Mouse (Mus musculus): ENCODE measurements at regions not wholly inside any gene's neighbourhood (a gene's known extent, or its start where the extent isn't known, plus 50 kb on each side); places are given as distances from the start of the nearest gene placed in this dataset.
"Not testable (repeated sequence)": the region's sequence is repeated elsewhere in the genome, so short reads cannot be mapped to it uniquely, and the experiment has no call there.

DNA sequence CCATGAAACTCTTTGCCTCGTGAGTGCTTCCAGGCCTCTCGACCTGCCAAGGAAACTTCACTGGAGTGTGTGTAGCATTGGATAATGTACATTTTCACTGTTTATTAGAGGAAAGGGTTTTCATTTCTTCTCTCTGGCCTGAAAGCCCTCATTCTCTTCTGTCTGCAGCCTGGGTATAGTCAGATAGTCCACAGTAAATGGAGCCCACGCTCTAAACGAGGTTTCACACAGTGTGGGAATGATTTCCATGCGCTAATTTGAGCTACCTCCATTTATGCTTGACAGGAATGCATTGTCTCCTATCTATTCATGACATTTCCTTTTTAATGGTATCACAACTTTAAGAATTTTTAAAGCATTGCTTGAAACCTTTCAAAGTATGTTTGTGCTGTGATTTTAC is 180.8 kb upstream of the Pfkp start:
- no peaks in the 10 kb centered on the region for H3K36me3 ChIP-seq (ENCODE audit: control insufficient read depth, insufficient read depth, low read length)
- no peak overlapping the region for H3K4me3 ChIP-seq (ENCODE audit: low read depth, low read length)
- ATAC-seq (ENCODE audit: insufficient number of reproducible peaks, insufficient read depth, low FRiP score, low read depth): no peak
- H3K4me2 ChIP-seq (replicated peaks; ENCODE audit: low read depth, low read length): no peak overlapping the region
- H3K9ac ChIP-seq (replicated peaks; ENCODE audit: low read depth, low read length): no peak overlapping the region
- H3K27ac ChIP-seq (ENCODE audit: low read length): no peak overlapping the region
- no peaks in the 10 kb centered on the region for H3K9me3 ChIP-seq (ENCODE audit: control insufficient read depth, low read depth, low read length)
- no peaks in the 10 kb centered on the region for H3K4me1 ChIP-seq (ENCODE audit: control insufficient read depth, insufficient read depth, low read length)
- no peaks in the 10 kb centered on the region for H3K27me3 ChIP-seq (ENCODE audit: control insufficient read depth, insufficient read depth, low read length)
- WGBS: 89% methylated on average over 5 of the region's 5 CpGs

DNA sequence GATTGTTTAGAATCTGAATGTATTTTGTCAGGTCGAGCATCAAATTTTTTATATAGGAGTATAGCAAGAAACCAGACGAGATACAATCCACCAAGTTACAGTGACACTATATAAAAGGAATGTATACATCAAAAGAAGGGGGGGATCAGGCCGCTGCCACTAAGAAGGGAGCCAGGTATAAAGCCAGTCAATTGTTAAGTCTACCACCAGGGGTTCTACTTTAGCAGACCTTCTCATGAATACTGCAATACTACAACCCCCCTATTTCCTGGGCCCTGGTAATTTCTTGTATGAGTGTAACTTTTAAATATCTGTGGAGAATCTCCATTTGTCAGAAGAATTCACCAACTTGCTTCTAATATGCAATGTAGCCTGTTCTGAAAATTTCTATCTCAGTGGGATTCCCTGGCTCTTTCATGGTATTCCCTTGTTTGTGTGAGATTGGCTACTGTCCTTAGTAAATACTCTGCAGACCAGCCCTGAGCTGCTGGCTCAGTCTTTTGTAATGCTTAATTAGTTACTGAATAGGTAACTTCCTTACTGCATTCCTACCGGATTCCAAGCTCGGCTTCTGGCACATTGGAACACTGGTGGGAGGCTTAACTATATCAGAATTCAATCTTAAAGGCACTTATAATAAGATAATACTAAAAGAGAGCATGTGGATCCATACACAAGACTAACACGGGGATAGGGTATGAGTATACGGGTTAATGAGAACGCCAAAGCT is 180.2 kb upstream of the Pfkp start:
- H3K4me2 ChIP-seq (replicated peaks; ENCODE audit: low read depth, low read length); H3K9ac ChIP-seq (replicated peaks; ENCODE audit: low read depth, low read length); H3K4me1 ChIP-seq (ENCODE audit: control insufficient read depth, insufficient read depth, low read length); ATAC-seq (ENCODE audit: insufficient number of reproducible peaks, insufficient read depth, low FRiP score, low read depth); H3K9me3 ChIP-seq (ENCODE audit: control insufficient read depth, low read depth, low read length); H3K36me3 ChIP-seq (ENCODE audit: control insufficient read depth, insufficient read depth, low read length); H3K4me3 ChIP-seq (ENCODE audit: low read depth, low read length); H3K27me3 ChIP-seq (ENCODE audit: control insufficient read depth, insufficient read depth, low read length); H3K27ac ChIP-seq (ENCODE audit: low read length): not testable (repeated sequence)
- 88% methylated on average over 8 of the region's 8 CpGs for WGBS

DNA sequence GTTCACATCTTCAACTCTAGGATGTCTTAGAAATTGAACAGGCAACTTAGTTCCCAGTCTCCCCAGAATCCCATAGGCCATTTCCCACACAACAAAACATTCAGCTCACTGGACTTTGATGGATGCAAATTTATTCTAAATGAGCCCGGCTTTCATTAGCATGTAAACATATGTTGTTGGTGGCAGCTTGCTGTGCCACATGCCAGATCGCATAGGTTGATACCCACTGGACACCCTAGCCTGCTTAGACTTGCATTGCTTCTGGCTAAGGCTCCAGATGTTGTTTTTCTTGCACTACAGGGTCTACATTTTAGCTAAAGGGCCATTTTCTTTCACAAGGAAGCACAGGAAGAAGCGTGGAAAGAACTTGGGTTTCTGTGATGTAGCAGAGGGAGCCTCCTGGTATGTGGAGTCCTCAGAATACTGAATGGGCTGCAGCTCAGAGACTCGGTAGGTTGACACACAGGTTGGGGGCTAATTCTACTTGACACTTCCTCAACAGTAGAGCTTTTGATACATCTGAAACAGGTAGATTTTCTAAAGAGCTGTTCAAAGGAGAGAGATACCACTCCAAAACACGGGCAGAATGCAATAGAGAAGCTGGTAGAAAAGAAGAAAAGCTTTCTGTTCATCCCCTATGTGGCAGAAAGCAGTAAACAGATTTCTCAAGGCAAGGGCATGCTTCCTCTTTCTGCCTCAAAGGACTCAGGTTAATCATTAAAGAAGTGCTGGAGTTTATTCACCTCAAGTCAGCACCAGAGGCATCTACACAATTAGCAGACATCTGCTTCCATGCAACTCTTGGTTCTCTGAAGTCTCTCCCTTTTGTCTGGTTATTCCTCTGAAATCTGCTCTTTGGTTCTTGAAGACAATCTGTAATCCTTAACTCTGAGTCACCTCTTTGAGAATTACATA is 153.9 kb upstream of the Pfkp start:
- Histone ChIP-seq H3K36me3 (ENCODE audit: control insufficient read depth, insufficient read depth, low read length) (no peaks in the 10 kb centered on the region), H3K9me3 (ENCODE audit: control insufficient read depth, low read depth, low read length) (no peaks in the 10 kb centered on the region), H3K27me3 (ENCODE audit: control insufficient read depth, insufficient read depth, low read length) (no peaks in the 10 kb centered on the region), H3K4me3 (ENCODE audit: low read depth, low read length) (no peak overlapping the region), H3K4me1 (ENCODE audit: control insufficient read depth, insufficient read depth, low read length) (no peaks in the 10 kb centered on the region), H3K9ac (replicated peaks; ENCODE audit: low read depth, low read length) (no peak overlapping the region), H3K4me2 (replicated peaks; ENCODE audit: low read depth, low read length) (no peak overlapping the region), H3K27ac (ENCODE audit: low read length) (no peak overlapping the region)
- no peak for ATAC-seq (ENCODE audit: insufficient number of reproducible peaks, insufficient read depth, low FRiP score, low read depth)
- 66% methylated on average over 5 of the region's 5 CpGs for WGBS

DNA sequence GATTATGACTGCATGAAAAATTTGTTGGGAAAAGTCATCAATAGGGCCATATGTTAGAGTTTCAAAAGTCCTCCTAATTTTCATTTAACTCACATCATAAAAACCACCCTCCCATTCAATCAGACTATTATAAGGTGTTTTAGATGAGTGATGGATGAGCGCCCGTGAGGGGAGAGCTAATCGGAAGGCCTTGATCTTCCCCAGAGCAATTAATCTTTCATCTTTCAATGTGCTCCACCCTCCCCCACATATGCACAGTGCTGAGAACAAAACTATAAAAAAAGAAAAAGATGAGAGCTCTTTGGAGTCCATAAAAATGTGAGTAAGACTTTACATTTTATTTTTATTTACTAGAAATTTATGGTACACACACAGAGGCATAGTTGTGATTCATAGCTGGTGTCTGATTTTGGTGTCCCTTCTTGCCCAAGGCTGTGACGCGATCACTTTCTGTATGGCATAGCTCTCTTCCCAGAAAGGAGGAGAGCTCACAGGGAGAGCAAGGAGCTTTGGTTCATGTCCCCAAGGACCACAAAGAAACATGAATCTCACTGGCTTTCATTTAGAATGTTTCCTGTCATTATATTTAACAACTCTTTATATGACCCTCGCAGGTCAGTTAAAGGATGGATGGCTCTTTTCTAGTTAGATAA is 119.5 kb upstream of the Pfkp start:
- Histone ChIP-seq H3K9ac (replicated peaks; ENCODE audit: low read depth, low read length) (no peak overlapping the region), H3K4me1 (ENCODE audit: control insufficient read depth, insufficient read depth, low read length) (no peaks in the 10 kb centered on the region), H3K27me3 (ENCODE audit: control insufficient read depth, insufficient read depth, low read length) (no peaks in the 10 kb centered on the region), H3K27ac (ENCODE audit: low read length) (no peak overlapping the region), H3K36me3 (ENCODE audit: control insufficient read depth, insufficient read depth, low read length) (no peaks in the 10 kb centered on the region), H3K4me3 (ENCODE audit: low read depth, low read length) (no peak overlapping the region), H3K4me2 (replicated peaks; ENCODE audit: low read depth, low read length) (no peak overlapping the region), H3K9me3 (ENCODE audit: control insufficient read depth, low read depth, low read length) (no peaks in the 10 kb centered on the region)
- WGBS: 63% methylated on average over 6 of the region's 6 CpGs
- ATAC-seq (ENCODE audit: insufficient number of reproducible peaks, insufficient read depth, low FRiP score, low read depth): no peak

DNA sequence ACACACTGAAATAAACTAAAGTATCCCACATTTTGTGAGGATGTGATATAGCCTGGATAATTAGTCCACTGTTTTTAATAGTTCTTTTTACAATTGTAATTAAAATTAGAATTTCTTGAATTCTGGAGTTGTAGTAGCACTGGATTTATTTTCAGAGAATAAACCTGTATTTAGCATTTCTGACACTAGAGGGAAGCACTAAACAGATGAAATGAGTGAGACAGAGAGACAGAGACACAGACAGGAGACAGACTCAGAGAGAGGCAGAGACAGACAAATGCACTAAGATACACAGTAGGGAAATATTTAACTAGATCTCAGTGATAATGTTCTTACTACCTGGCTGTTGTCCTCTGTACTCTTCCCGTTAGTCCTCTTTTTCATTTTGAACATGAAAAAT is 108.6 kb upstream of the Pfkp start:
- Histone ChIP-seq H3K9ac (replicated peaks; ENCODE audit: low read depth, low read length) (no peak overlapping the region), H3K9me3 (ENCODE audit: control insufficient read depth, low read depth, low read length) (no peaks in the 10 kb centered on the region), H3K36me3 (ENCODE audit: control insufficient read depth, insufficient read depth, low read length) (no peaks in the 10 kb centered on the region), H3K27ac (ENCODE audit: low read length) (no peak overlapping the region), H3K4me1 (ENCODE audit: control insufficient read depth, insufficient read depth, low read length) (no peaks in the 10 kb centered on the region), H3K4me2 (replicated peaks; ENCODE audit: low read depth, low read length) (no peak overlapping the region), H3K27me3 (ENCODE audit: control insufficient read depth, insufficient read depth, low read length) (no peaks in the 10 kb centered on the region), H3K4me3 (ENCODE audit: low read depth, low read length) (no peak overlapping the region)
- no peak for ATAC-seq (ENCODE audit: insufficient number of reproducible peaks, insufficient read depth, low FRiP score, low read depth)
- WGBS: 70% methylated on average over 1 of the region's 1 CpGs

DNA sequence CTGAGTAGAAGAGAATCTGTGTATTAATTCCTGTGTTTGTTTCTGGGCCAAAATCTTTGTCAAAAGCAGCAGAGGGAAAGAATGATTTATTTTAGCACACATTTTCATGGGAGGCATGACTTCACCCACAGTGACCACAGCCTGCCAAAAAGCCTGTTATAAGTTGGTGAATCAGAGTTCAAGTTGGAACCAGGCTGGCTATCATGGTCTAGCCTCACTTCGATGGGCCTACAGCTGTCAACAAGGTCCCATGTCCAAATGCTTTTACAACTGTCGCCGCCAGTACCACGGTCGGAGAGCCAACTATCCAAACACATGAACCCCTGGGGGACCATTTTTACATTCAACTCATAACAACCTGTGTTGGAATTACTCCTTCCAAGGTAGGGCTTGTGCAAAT is 103.0 kb upstream of the Pfkp start:
- no peak for ATAC-seq (ENCODE audit: insufficient number of reproducible peaks, insufficient read depth, low FRiP score, low read depth)
- no peak overlapping the region for H3K4me3 ChIP-seq (ENCODE audit: low read depth, low read length)

DNA sequence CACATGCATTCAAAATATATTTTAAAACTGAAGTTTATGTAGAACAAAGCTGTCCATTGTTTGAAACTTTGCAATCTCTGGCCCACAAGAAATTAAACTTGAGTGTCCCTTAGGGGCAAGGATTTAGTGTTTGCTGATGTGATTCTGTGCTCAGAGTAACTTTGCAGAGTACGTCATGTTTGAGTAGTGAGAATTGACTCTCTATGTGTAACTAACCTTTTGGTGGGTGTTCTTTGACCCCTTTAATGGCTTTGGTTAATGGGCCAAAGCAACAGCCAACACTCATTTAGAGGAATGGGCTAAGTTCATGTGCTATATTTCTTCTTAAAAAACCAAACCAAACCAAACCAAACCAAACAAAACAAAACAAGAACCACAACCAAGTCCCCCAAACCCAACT is 102.6 kb upstream of the Pfkp start:
- Histone ChIP-seq H3K27ac (ENCODE audit: low read length) (no peak overlapping the region), H3K4me3 (ENCODE audit: low read depth, low read length) (no peak overlapping the region), H3K9me3 (ENCODE audit: control insufficient read depth, low read depth, low read length) (no peaks in the 10 kb centered on the region), H3K27me3 (ENCODE audit: control insufficient read depth, insufficient read depth, low read length) (no peaks in the 10 kb centered on the region), H3K9ac (replicated peaks; ENCODE audit: low read depth, low read length) (no peak overlapping the region), H3K4me1 (ENCODE audit: control insufficient read depth, insufficient read depth, low read length) (no peaks in the 10 kb centered on the region), H3K36me3 (ENCODE audit: control insufficient read depth, insufficient read depth, low read length) (no peaks in the 10 kb centered on the region), H3K4me2 (replicated peaks; ENCODE audit: low read depth, low read length) (no peak overlapping the region)
- no peak for ATAC-seq (ENCODE audit: insufficient number of reproducible peaks, insufficient read depth, low FRiP score, low read depth)
- 33% methylated on average over 1 of the region's 1 CpGs for WGBS

More for the DNA sequence above, 103.0 kb upstream of the Pfkp start:
- Histone ChIP-seq H3K27me3 (ENCODE audit: control insufficient read depth, insufficient read depth, low read length) (no peaks in the 10 kb centered on the region), H3K9me3 (ENCODE audit: control insufficient read depth, low read depth, low read length) (no peaks in the 10 kb centered on the region), H3K27ac (ENCODE audit: low read length) (no peak overlapping the region), H3K9ac (replicated peaks; ENCODE audit: low read depth, low read length) (no peak overlapping the region), H3K36me3 (ENCODE audit: control insufficient read depth, insufficient read depth, low read length) (no peaks in the 10 kb centered on the region), H3K4me1 (ENCODE audit: control insufficient read depth, insufficient read depth, low read length) (no peaks in the 10 kb centered on the region), H3K4me2 (replicated peaks; ENCODE audit: low read depth, low read length) (no peak overlapping the region)
- 86% methylated on average over 5 of the region's 5 CpGs for WGBS

DNA sequence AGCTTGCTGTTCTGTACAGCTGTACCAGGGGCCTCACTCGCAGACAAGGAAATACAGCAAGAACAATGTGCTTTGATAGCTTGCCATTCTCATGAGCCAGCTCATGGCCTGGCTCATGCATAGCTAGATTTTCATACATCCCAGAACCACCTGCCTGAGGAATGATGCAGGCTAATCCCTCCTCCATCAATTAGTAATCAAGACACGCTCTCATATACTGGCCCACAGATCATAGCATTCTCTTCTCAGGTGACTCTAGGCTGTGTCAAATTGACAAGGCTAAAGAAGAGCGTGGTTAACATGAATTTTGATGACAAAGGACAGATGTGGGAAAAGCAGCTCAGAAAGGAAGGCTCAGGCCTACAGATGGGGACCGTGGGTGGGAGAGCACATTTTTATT is 93.3 kb upstream of the Pfkp start:
- no peak overlapping the region for H3K9ac ChIP-seq (replicated peaks; ENCODE audit: low read depth, low read length)
- no peaks in the 10 kb centered on the region for H3K27me3 ChIP-seq (ENCODE audit: control insufficient read depth, insufficient read depth, low read length)
- H3K4me3 ChIP-seq (ENCODE audit: low read depth, low read length): no peak overlapping the region
- H3K9me3 ChIP-seq (ENCODE audit: control insufficient read depth, low read depth, low read length): no peaks in the 10 kb centered on the region
- H3K27ac ChIP-seq (ENCODE audit: low read length): no peak overlapping the region
- ATAC-seq (ENCODE audit: insufficient number of reproducible peaks, insufficient read depth, low FRiP score, low read depth): no peak
- H3K4me2 ChIP-seq (replicated peaks; ENCODE audit: low read depth, low read length): no peak overlapping the region
- H3K36me3 ChIP-seq (ENCODE audit: control insufficient read depth, insufficient read depth, low read length): no peaks in the 10 kb centered on the region
- WGBS: 82% methylated on average over 4 of the region's 4 CpGs
- H3K4me1 ChIP-seq (ENCODE audit: control insufficient read depth, insufficient read depth, low read length): no peaks in the 10 kb centered on the region
